Mouse (Mus musculus) lung, adult 2 months (tissue): Measurements from ENCODE around the gene Nme4.

ENCODE experiments used
- CTCF ChIP-seq: fragments of 200-500 bp; IDR thresholded peaks from 2 replicates; pipeline ENCODE4 v1.5.1; 2011; ENCODE audit warnings: mild to moderate bottlenecking, low read length, control low read depth; ENCODE audit not compliant: insufficient read depth
- POLR2A ChIP-seq: fragments of 200-500 bp; IDR thresholded peaks from 2 replicates; pipeline ENCODE4 v1.6.1; 2011; ENCODE audit warnings: low read depth, mild to moderate bottlenecking, control low read depth, low read length, borderline replicate concordance; ENCODE audit errors: extremely low read depth

- TF ChIP-seq POLR2A = no peak
- no peak for TF ChIP-seq CTCF
Measured at GRCm38 (mm10) chr17:26131062-26131732, 35.8 kb upstream of the Nme4 start.
